Mouse (Mus musculus): ENCODE data around the gene Ctdspl. TPM values are rescaled to one million over a fixed set of nuclear protein-coding genes. Genes with fewer than 3 reads are reported as not detected.

The Ctdspl gene
- polyA plus RNA-seq, 2 experiments, result 2.3 to 3.6 TPM

DNA sequence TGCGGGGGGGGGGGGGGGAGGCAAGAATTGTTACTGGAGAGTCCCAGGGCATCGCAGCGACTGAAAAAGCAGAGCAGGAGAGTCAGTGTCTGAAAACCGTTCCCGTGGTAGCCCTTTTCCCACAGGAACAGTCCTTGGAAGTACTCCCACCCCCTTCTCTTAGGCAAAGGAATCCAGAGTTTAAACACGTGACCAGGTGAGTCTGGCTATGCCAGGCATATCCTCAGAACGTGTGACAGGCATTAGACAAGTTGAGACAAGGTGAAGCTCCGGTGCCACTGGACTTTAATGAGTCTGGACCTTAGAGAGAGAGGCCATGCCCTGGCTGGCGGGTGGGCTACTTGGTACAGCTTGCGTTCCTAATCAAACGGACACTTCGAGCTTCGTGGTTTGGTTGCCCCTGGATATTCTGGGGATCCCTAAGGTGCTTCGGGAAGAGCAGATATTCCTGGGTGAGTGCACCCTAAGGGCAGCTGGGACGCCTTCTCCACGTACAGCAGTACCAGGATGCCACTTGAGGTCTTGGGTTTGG lies 1.6 kb upstream of the Ctdspl start:
- TF ChIP-seq CTCF (IDR thresholded peaks at IDR 0.05; ENCODE audit: low read depth) (no peak), EP300 (IDR thresholded peaks at IDR 0.05; ENCODE audit: low read depth) (no peak)
- H3K27ac ChIP-seq, result no peak overlapping the region
- ATAC-seq (ENCODE audit: insufficient read depth) (no peak), DNase-seq (ENCODE audit: low read depth in 3 of 3, low spot score in 3 of 3) (no peak)
- 32% methylated on average over 16 of the region's 16 CpGs for WGBS (ENCODE audit: insufficient replicate concordance)
- no peaks in the 10 kb centered on the region for H3K36me3 ChIP-seq (replicated peaks; ENCODE audit: control insufficient read depth, insufficient read depth, low read depth)
- H3K27me3 ChIP-seq (ENCODE audit: control insufficient read depth, insufficient read depth, low read length), result no peaks in the 10 kb centered on the region
- peaks cover 5 to 16% of the 10 kb centered on the region in 2 experiments; a peak in 3 of 4 replicates for H3K4me1 ChIP-seq (replicated peaks; ENCODE audit: control insufficient read depth in 2 of 2, insufficient read depth in 2 of 2, low read length in 1 of 2)
- H3K4me3 ChIP-seq (ENCODE audit: insufficient read depth in 1 of 2, low read depth in 2 of 2, low read length in 2 of 2), result peak overlapping the region; percentile 72 to 79
- peak overlapping the region; percentile 84 for H3K4me2 ChIP-seq (ENCODE audit: low read depth)
- no peaks in the 10 kb centered on the region for H3K9me3 ChIP-seq (ENCODE audit: control insufficient read depth, low read length)
- H3K9ac ChIP-seq (replicated peaks), result peak overlapping the region; percentile 76

- peak overlapping the region; percentile 79 to 81 for H3K4me3 ChIP-seq (ENCODE audit: insufficient read depth in 1 of 2, low read depth in 2 of 2, low read length in 2 of 2)
- TF ChIP-seq CTCF (IDR thresholded peaks at IDR 0.05; ENCODE audit: low read depth) (no peak), EP300 (IDR thresholded peaks at IDR 0.05; ENCODE audit: low read depth) (no peak)
- H3K9ac ChIP-seq (replicated peaks), result peak overlapping the region; percentile 77
- under 1% methylated on average over 53 of the region's 53 CpGs for WGBS (ENCODE audit: insufficient replicate concordance)
- H3K27ac ChIP-seq, result peak overlapping the region; percentile 75
- H3K4me1 ChIP-seq (replicated peaks; ENCODE audit: control insufficient read depth in 2 of 2, insufficient read depth in 2 of 2, low read length in 1 of 2), result peaks cover 5 to 16% of the 10 kb centered on the region in 2 experiments; a peak in 3 of 4 replicates
- ATAC-seq (ENCODE audit: insufficient read depth) (peak; percentile 86), DNase-seq (ENCODE audit: low read depth in 3 of 3, low spot score in 3 of 3) (peak; percentile 90 to 93 (median 91))
- no peaks in the 10 kb centered on the region for H3K36me3 ChIP-seq (replicated peaks; ENCODE audit: control insufficient read depth, insufficient read depth, low read depth)
- no peaks in the 10 kb centered on the region for H3K9me3 ChIP-seq (ENCODE audit: control insufficient read depth, low read length)
- H3K4me2 ChIP-seq (ENCODE audit: low read depth), result peak overlapping the region; percentile 84
- H3K27me3 ChIP-seq (ENCODE audit: control insufficient read depth, insufficient read depth, low read length), result no peaks in the 10 kb centered on the region
Measured at GRCm38 (mm10) chr9:118925286-118926110, 755 bp upstream of the Ctdspl start.

GRCm38 (mm10) chr9:118926688-118927321 lies 552 bp downstream of the Ctdspl start:
- H3K4me1 ChIP-seq (replicated peaks; ENCODE audit: control insufficient read depth in 2 of 2, insufficient read depth in 2 of 2, low read length in 1 of 2), result peaks cover 5 to 14% of the 10 kb centered on the region in 2 experiments; a peak in 3 of 4 replicates
- no peaks in the 10 kb centered on the region for H3K36me3 ChIP-seq (replicated peaks; ENCODE audit: control insufficient read depth, insufficient read depth, low read depth)
- peak overlapping the region; percentile 50 to 79 for H3K4me3 ChIP-seq (ENCODE audit: insufficient read depth in 1 of 2, low read depth in 2 of 2, low read length in 2 of 2)
- H3K27me3 ChIP-seq (ENCODE audit: control insufficient read depth, insufficient read depth, low read length), result no peaks in the 10 kb centered on the region
- peak overlapping the region; percentile 77 for H3K9ac ChIP-seq (replicated peaks)
- ATAC-seq (ENCODE audit: insufficient read depth) (peak; percentile 5; the same call in 1 of the 2 replicates), DNase-seq (ENCODE audit: low read depth in 3 of 3, low spot score in 3 of 3) (no peak)
- 2% methylated on average over 58 of the region's 68 CpGs for WGBS (ENCODE audit: insufficient replicate concordance)
- H3K27ac ChIP-seq, result no peak overlapping the region
- peak overlapping the region; percentile 84 for H3K4me2 ChIP-seq (ENCODE audit: low read depth)
- TF ChIP-seq EP300 (IDR thresholded peaks at IDR 0.05; ENCODE audit: low read depth) (no peak), CTCF (IDR thresholded peaks at IDR 0.05; ENCODE audit: low read depth) (no peak)
- no peaks in the 10 kb centered on the region for H3K9me3 ChIP-seq (ENCODE audit: control insufficient read depth, low read length)

- ATAC-seq (ENCODE audit: insufficient read depth) (no peak), DNase-seq (ENCODE audit: low read depth in 3 of 3, low spot score in 3 of 3) (no peak)
- Histone ChIP-seq H3K27ac (no peak overlapping the region), H3K27me3 (ENCODE audit: control insufficient read depth, insufficient read depth, low read length) (no peaks in the 10 kb centered on the region), H3K4me3 (ENCODE audit: insufficient read depth in 1 of 2, low read depth in 2 of 2, low read length in 2 of 2) (peak overlapping the region; percentile 50 to 79), H3K9me3 (ENCODE audit: control insufficient read depth, low read length) (no peaks in the 10 kb centered on the region), H3K4me2 (ENCODE audit: low read depth) (peak overlapping the region; percentile 84), H3K36me3 (replicated peaks; ENCODE audit: control insufficient read depth, insufficient read depth, low read depth) (no peaks in the 10 kb centered on the region), H3K4me1 (replicated peaks; ENCODE audit: control insufficient read depth in 2 of 2, insufficient read depth in 2 of 2, low read length in 1 of 2) (peaks cover 5 to 14% of the 10 kb centered on the region in 2 experiments; a peak in 3 of 4 replicates), H3K9ac (replicated peaks) (no peak overlapping the region; the same call in 1 of the 2 replicates)
- TF ChIP-seq CTCF (IDR thresholded peaks at IDR 0.05; ENCODE audit: low read depth), result no peak
- TF ChIP-seq EP300 (IDR thresholded peaks at IDR 0.05; ENCODE audit: low read depth), result no peak
- WGBS (ENCODE audit: insufficient replicate concordance), result 22% methylated on average over 8 of the region's 8 CpGs
Measured at GRCm38 (mm10) chr9:118927501-118927900, 1.2 kb downstream of the Ctdspl start.

DNA sequence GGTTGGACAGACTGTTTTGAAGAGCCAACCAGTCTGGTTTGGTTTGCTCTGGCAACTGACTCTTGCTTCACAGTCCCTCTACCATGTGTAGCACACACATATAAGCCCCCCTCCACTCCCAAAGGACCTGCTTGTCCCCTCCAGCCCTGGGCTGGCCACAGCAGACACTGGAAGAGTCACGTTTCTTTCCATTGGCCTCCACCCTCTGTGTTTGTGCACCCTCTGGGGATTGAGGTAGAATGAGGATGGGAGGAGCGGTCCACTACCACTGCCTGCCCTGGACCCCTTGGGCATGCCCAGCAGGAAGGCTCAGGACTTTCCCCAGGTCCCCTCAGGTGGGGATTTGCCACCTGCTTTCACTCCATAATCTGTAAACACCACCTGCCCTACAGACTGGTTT lies 1.8 kb downstream of the Ctdspl start:
- ATAC-seq (ENCODE audit: insufficient read depth), result no peak
- Histone ChIP-seq H3K9ac (replicated peaks) (no peak overlapping the region), H3K4me1 (replicated peaks; ENCODE audit: control insufficient read depth in 2 of 2, insufficient read depth in 2 of 2, low read length in 1 of 2) (peaks cover 5 to 14% of the 10 kb centered on the region in 2 experiments; a peak in 3 of 4 replicates), H3K27ac (no peak overlapping the region), H3K9me3 (ENCODE audit: control insufficient read depth, low read length) (no peaks in the 10 kb centered on the region), H3K27me3 (ENCODE audit: control insufficient read depth, insufficient read depth, low read length) (no peaks in the 10 kb centered on the region), H3K36me3 (replicated peaks; ENCODE audit: control insufficient read depth, insufficient read depth, low read depth) (no peaks in the 10 kb centered on the region), H3K4me2 (ENCODE audit: low read depth) (peak overlapping the region; percentile 84), H3K4me3 (ENCODE audit: insufficient read depth in 1 of 2, low read depth in 2 of 2, low read length in 2 of 2) (no peak overlapping the region; a peak in 1 of 4 replicates)
- WGBS (ENCODE audit: insufficient replicate concordance), result 52% methylated on average over 2 of the region's 2 CpGs
- TF ChIP-seq EP300 (IDR thresholded peaks at IDR 0.05; ENCODE audit: low read depth) (no peak), CTCF (IDR thresholded peaks at IDR 0.05; ENCODE audit: low read depth) (no peak)
- no peak for DNase-seq (ENCODE audit: low read depth in 3 of 3, low spot score in 3 of 3)
